Mouse (Mus musculus): Measurements from ENCODE around the gene Pip4k2a. TPM values are rescaled to one million over a fixed set of nuclear protein-coding genes. Genes with fewer than 3 reads are reported as not detected.
"Not testable (repeated sequence)": the region's sequence is repeated elsewhere in the genome, so short reads cannot be mapped to it uniquely, and the experiment has no call there.

Gene Pip4k2a
- polyA plus RNA-seq, 1 experiment from 2014 or later, result 7.5 TPM

DNA sequence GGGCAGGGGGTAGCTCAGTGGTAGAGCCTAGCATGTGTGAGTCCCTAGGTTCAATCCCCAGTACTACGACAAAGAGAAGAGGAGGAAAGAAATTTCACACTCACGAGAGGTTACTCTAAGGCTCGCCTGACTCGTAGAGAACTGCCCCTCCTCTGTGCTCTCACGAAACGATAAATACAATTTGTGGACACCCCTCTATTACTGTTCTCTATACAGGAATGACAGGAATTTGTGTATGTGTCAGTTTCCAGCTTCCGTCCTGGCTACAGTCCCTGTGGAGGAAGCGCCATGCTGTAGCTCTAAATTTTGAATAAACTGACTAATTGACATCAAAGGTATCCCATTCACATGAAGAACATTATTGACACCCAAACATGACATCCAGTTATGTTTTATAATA is 90.7 kb downstream of the Pip4k2a start:
- H3K27ac ChIP-seq, result no peak overlapping the region
- no peak overlapping the region for H3K4me2 ChIP-seq
- 71% methylated on average over 8 of the region's 8 CpGs for WGBS

DNA sequence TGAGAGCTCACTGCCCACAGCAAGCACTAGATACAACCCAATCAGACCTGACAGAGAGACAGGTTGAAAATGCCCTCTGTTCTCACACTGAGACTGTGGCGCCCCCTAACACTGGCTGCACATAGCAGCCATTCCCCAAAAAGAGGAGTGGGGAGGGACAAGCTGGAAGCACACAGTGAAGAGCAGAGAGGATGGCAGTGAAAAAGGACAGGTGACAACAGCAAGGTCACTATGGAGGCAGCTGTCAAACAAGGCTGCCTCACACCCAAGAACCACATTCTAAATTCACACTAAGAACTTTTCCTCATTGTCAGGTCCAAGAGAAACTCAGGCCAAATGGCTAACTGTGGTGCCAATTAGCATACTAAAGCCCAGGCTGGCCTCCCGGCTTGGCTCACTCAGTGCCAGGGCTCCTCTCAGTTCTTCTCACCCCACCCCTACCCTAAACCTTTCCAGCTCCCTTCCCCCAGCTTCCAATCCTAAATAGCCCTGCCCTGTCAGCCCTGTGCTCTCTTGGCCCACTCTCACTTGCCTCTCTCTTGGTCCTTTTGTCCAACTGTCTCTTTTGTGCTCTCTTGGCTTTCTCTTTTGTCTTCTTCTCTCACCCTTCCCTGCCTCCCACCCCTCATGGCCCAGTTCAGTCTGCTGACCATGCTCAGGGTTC is 91.4 kb downstream of the Pip4k2a start:
- Histone ChIP-seq H3K9me3 (no peaks in the 10 kb centered on the region), H3K4me2 (no peak overlapping the region), H3K27ac (no peak overlapping the region), H3K27me3 (0 out of 2 replicates have a peak, but pooled peaks cover 4% of the 10 kb centered on the region), H3K4me3 (no peak overlapping the region), H3K4me1 (no peaks in the 10 kb centered on the region), H3K36me3 (no peaks in the 10 kb centered on the region), H3K9ac (no peak overlapping the region)
- ATAC-seq (ENCODE audit: insufficient number of reproducible peaks, insufficient read depth, low FRiP score, low TSS enrichment, low read depth), result no peak
- 60% methylated on average over 2 of the region's 2 CpGs for WGBS

More for the DNA sequence above, 90.7 kb downstream of the Pip4k2a start:
- H3K9ac ChIP-seq, result no peak overlapping the region
- no peak overlapping the region for H3K4me3 ChIP-seq
- 0 out of 2 replicates have a peak, but pooled peaks cover 4% of the 10 kb centered on the region for H3K27me3 ChIP-seq
- H3K9me3 ChIP-seq, result no peaks in the 10 kb centered on the region
- no peaks in the 10 kb centered on the region for H3K4me1 ChIP-seq
- no peak for ATAC-seq (ENCODE audit: insufficient number of reproducible peaks, insufficient read depth, low FRiP score, low TSS enrichment, low read depth)
- H3K36me3 ChIP-seq, result no peaks in the 10 kb centered on the region

DNA sequence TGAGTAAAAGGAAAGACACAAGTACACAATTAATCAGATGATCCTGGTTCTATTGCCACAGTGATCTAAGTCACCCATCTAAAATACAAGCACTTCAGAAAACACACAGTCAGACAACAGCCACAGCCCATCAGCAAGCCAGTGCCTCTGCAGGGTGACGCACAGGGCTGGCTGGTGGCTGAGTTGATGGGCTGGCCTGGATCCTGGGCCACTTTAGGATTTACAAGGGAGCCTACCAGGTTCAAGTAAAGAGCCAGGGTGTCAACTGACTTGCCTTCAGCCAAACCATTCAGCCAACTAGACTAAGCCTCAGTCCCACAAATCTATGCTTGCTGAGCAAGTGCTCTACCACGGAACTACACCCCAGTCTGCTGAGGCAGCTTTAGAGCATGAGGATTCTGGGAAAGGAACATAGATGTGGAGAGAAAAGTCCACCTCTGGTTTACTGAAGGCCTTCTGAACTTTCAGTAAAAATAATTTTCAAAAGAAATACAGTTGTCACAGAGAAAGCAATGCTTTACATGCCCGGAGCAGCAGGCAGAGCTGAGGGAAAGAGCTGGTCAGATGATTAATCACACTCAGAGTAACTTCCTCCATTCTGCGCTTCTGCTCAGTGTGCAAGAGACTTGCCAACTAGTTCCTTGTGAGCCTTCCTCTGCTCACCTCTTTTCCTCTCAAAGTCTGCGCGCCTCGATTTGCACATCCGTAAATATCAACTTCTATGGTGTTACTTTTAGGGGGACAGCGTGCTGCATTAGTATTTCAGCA is 94.4 kb downstream of the Pip4k2a start:
- WGBS, result 89% methylated on average over 9 of the region's 9 CpGs
- ATAC-seq (ENCODE audit: insufficient number of reproducible peaks, insufficient read depth, low FRiP score, low TSS enrichment, low read depth), result no peak
- 0 out of 2 replicates have a peak, but pooled peaks cover 4% of the 10 kb centered on the region for H3K9me3 ChIP-seq
- H3K4me3 ChIP-seq, result no peak overlapping the region
- H3K36me3 ChIP-seq, result peaks cover 4% of the 10 kb centered on the region; the same call in 1 of the 2 replicates
- H3K27me3 ChIP-seq, result no peaks in the 10 kb centered on the region
- H3K9ac ChIP-seq, result no peak overlapping the region
- no peaks in the 10 kb centered on the region for H3K4me1 ChIP-seq
- no peak overlapping the region for H3K27ac ChIP-seq
- H3K4me2 ChIP-seq, result no peak overlapping the region

DNA sequence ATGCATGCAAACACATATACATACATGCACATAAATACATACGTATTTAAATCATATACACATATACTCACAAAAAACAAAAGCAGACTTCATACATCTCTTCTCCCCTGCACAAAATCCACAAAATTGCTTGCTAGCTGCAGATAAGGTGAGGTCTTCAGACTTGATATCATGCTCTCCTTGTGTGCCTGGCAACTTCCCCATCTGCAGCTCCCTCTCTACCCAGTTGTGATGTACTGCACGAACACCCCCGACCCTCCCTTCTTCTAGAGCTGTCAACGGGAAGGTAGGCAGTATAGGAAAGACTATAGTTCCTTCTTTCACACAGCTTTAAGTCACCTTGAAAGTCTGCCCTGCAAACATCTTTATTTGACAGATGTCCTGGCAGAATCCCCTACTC is 96.8 kb downstream of the Pip4k2a start:
- 90% methylated on average over 4 of the region's 4 CpGs for WGBS
- no peak for ATAC-seq (ENCODE audit: insufficient number of reproducible peaks, insufficient read depth, low FRiP score, low TSS enrichment, low read depth)
- no peaks in the 10 kb centered on the region for H3K27me3 ChIP-seq

DNA sequence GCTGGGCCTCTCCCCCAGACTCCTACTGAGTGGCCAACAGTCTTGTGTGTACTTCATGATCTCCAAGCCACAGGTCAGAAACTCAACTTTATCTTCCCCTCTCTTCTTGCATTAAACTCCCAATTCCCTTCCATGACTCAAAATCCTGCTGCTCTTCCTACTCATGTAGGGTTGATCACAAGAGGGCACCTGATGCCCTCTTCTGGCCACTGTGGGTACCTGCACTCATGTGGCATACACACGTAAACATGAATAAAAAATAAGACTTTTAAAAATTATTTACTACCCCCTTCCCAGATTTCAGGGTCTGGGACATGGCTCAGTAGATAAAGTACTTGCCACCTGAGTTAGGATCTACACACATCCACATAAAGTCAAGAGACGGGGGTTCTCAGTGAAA is 97.3 kb downstream of the Pip4k2a start:
- ATAC-seq (ENCODE audit: insufficient number of reproducible peaks, insufficient read depth, low FRiP score, low TSS enrichment, low read depth), result no peak
- H3K4me1 ChIP-seq, result peaks cover 9% of the 10 kb centered on the region; the same call in 1 of the 2 replicates
- peaks cover 4% of the 10 kb centered on the region; the same call in 1 of the 2 replicates for H3K36me3 ChIP-seq
- H3K27me3 ChIP-seq, result no peaks in the 10 kb centered on the region
- H3K4me3 ChIP-seq, result no peak overlapping the region
- H3K27ac ChIP-seq, result no peak overlapping the region
- no peak overlapping the region for H3K9ac ChIP-seq
- 97% methylated on average over 2 of the region's 2 CpGs for WGBS
- 0 out of 2 replicates have a peak, but pooled peaks cover 4% of the 10 kb centered on the region for H3K9me3 ChIP-seq
- H3K4me2 ChIP-seq, result no peak overlapping the region

More for the DNA sequence above, 96.8 kb downstream of the Pip4k2a start:
- peaks cover 9% of the 10 kb centered on the region; the same call in 1 of the 2 replicates for H3K4me1 ChIP-seq
- peaks cover 4% of the 10 kb centered on the region; the same call in 1 of the 2 replicates for H3K36me3 ChIP-seq
- H3K4me3 ChIP-seq, result no peak overlapping the region
- no peak overlapping the region for H3K9ac ChIP-seq
- 0 out of 2 replicates have a peak, but pooled peaks cover 4% of the 10 kb centered on the region for H3K9me3 ChIP-seq
- H3K27ac ChIP-seq, result no peak overlapping the region
- no peak overlapping the region for H3K4me2 ChIP-seq

DNA sequence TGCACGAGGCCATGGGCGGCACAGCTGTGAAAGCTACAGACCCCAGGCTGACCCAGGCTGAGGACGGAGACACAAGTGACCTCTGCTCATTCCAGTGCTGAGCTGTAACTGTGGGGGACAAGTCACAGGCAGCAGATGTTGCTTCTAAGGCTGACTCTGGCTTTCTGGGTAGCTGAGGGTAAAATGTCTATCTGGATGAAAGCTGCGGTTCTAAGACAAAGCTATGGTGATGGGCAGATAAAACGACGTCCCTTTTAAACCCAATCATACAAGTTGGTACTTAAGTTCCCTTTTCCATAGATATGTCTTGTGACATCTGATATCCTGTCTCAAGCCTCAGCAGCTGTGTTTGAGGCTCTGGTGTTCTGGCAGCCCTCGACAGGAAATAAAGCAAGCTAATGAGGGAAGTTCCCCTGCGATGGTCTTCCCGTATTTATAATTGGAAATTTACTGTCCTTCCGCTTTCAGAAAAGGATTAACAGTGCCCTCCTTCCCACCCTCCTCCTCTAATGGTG is 100.1 kb downstream of the Pip4k2a start:
- Histone ChIP-seq H3K9me3 (0 out of 2 replicates have a peak, but pooled peaks cover 4% of the 10 kb centered on the region), H3K27me3 (no peaks in the 10 kb centered on the region), H3K4me2 (no peak overlapping the region), H3K9ac (no peak overlapping the region), H3K36me3 (peaks cover 4% of the 10 kb centered on the region; the same call in 1 of the 2 replicates), H3K4me1 (peaks cover 9% of the 10 kb centered on the region; the same call in 1 of the 2 replicates), H3K4me3 (no peak overlapping the region), H3K27ac (0 out of 2 replicates have a peak overlapping the region, but pooled peaks have one; percentile 39)
- 22% methylated on average over 10 of the region's 10 CpGs for WGBS
- no peak for ATAC-seq (ENCODE audit: insufficient number of reproducible peaks, insufficient read depth, low FRiP score, low TSS enrichment, low read depth)

DNA sequence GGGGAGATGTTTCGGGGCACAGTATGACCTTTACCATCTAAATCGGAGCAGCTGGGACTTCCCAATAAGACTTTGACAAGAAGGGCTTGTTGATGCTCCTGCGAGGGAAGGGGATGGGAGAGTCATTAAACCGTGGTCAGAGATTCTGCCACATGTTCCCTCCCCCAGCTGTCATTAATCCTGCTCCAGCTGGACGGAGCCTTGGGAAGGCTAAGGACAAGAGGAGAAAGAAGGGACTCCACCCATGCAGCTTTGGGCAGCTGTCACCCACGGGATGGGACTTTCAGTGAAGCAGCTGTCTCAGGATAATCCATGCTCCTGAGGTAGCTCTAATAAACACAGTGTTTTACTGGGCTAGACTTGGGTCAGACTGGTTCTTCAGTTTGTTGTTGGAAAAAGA is 101.9 kb downstream of the Pip4k2a start:
- ATAC-seq (ENCODE audit: insufficient number of reproducible peaks, insufficient read depth, low FRiP score, low TSS enrichment, low read depth), result no peak
- H3K9ac ChIP-seq, result no peak overlapping the region
- 40% methylated on average over 6 of the region's 6 CpGs for WGBS
- H3K4me1 ChIP-seq, result peaks cover 9% of the 10 kb centered on the region; the same call in 1 of the 2 replicates
- no peaks in the 10 kb centered on the region for H3K27me3 ChIP-seq
- no peak overlapping the region for H3K4me3 ChIP-seq
- H3K27ac ChIP-seq, result no peak overlapping the region
- 0 out of 2 replicates have a peak, but pooled peaks cover 4% of the 10 kb centered on the region for H3K9me3 ChIP-seq
- H3K36me3 ChIP-seq, result peaks cover 4% of the 10 kb centered on the region; the same call in 1 of the 2 replicates
- H3K4me2 ChIP-seq, result no peak overlapping the region

DNA sequence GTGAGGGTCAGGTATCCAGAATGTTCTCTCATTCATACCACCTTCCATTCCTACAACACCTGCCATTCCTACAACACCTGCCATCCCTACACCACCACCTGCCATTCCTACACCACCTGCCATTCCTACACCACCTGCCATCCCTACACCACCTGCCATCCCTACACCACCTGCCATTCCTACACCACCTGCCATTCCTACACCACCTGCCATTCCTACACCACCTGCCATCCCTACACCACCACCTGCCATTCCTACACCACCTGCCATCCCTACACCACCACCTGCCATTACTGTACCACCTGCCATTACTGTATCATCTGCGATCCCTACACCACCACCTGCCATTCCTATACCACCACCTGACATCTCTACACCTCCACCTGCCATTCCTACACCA is 104.6 kb downstream of the Pip4k2a start:
- H3K4me3 ChIP-seq; H3K27ac ChIP-seq; ATAC-seq (ENCODE audit: insufficient number of reproducible peaks, insufficient read depth, low FRiP score, low TSS enrichment, low read depth); H3K4me2 ChIP-seq; H3K27me3 ChIP-seq; H3K9ac ChIP-seq; H3K36me3 ChIP-seq; H3K9me3 ChIP-seq: not testable (repeated sequence)
- WGBS, result 93% methylated on average over 1 of the region's 1 CpGs
- peaks cover 15% of the 10 kb centered on the region for H3K4me1 ChIP-seq

DNA sequence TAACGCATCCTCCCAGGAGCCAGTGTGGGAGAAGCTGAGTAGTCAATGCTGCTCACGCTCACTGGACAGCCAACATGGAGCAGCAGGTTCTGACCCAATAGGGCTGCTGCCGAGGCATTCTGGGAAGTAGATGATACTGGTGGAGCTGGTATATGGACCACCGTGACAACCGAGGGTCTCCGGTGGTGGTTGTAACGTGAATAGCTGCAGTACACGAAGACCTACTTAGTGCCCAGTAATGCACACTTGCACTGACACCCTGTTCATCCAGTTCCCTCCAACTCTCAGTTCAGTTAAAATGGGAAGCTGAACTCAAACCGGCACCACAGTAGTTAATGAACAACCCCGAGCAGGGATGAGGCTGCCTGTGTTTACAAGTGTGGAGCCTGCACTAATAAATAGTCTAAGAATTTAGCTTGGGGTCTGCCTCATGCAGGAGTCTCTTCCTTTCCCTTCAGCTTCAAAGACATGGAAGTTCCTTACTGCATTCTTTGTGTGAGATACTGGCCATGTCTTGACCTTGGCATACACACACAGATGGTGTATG is 105.9 kb downstream of the Pip4k2a start:
- Histone ChIP-seq H3K36me3 (no peaks in the 10 kb centered on the region), H3K27me3 (no peaks in the 10 kb centered on the region), H3K4me2 (no peak overlapping the region), H3K9ac (no peak overlapping the region), H3K4me3 (no peak overlapping the region), H3K4me1 (peaks cover 7% of the 10 kb centered on the region; the same call in 1 of the 2 replicates), H3K9me3 (no peaks in the 10 kb centered on the region), H3K27ac (no peak overlapping the region)
- WGBS, result 84% methylated on average over 10 of the region's 10 CpGs
- ATAC-seq (ENCODE audit: insufficient number of reproducible peaks, insufficient read depth, low FRiP score, low TSS enrichment, low read depth), result no peak

DNA sequence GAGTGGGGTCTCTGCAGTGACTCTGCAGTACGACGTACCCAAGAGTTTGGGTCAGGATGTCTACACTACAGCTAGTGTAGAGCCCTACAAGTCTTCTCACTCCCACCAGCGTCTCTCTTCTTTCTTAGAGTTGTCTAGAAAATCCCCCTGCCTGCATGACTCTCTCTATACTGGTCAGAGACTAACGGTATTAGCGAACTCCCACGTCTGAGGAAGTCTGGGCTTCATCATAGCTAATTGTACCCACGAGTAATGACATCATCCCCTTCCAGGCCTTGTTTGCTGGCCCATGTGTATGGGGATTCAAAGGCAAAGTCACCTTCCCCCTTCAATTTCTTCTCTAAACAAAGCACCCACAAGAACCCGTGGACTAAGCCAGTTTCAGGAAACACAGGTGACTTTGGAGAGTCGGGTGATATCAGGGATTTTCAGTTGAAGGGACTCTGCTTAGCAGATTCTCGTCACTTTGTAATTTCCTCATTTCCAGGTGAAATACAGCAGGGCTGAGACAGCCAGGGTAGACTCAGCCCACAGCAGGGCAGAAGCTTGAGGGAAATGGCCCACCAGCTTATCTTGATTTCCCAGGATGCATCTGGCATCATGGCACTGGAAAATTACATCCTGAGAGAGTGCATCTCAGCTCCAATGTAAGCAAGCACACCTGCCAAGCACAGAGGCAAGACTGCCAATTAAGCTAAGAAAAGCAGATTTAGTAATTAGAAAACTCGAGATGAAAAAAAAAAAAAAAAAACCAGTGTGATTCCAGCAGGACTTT is 107.5 kb downstream of the Pip4k2a start:
- Histone ChIP-seq H3K36me3 (no peaks in the 10 kb centered on the region), H3K9ac (no peak overlapping the region), H3K4me2 (no peak overlapping the region), H3K27me3 (no peaks in the 10 kb centered on the region), H3K4me3 (no peak overlapping the region), H3K27ac (no peak overlapping the region), H3K9me3 (no peaks in the 10 kb centered on the region), H3K4me1 (peaks cover 7% of the 10 kb centered on the region; the same call in 1 of the 2 replicates)
- WGBS, result 45% methylated on average over 11 of the region's 11 CpGs
- ATAC-seq (ENCODE audit: insufficient number of reproducible peaks, insufficient read depth, low FRiP score, low TSS enrichment, low read depth), result no peak; the same call in 1 of the 2 replicates

DNA sequence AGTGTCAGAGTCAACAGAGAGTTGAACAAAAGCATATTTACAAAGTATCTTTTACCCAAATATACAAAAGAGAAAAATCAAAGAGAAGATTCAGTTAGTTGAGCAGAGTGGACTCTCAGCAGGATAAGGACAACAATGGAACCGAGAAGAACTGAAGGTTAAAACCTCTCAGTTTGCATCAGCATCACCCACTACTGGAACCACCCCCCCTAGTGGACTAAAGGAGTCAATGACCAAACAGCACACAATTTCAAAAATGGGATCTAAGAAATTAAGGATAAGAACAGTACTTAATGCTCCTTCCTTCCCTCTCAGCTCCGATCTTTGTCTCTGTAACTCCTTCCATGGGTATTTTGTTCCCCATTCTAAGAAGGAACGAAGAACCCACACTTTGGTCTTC is 113.6 kb downstream of the Pip4k2a start:
- H3K4me3 ChIP-seq, result no peak overlapping the region
- H3K9me3 ChIP-seq, result no peaks in the 10 kb centered on the region
- no peaks in the 10 kb centered on the region for H3K27me3 ChIP-seq
- WGBS, result 83% methylated on average over 3 of the region's 3 CpGs
- no peak overlapping the region for H3K4me2 ChIP-seq
- H3K27ac ChIP-seq, result no peak overlapping the region
- no peak overlapping the region for H3K9ac ChIP-seq
- H3K4me1 ChIP-seq, result peaks cover 5% of the 10 kb centered on the region; the same call in 1 of the 2 replicates
- ATAC-seq (ENCODE audit: insufficient number of reproducible peaks, insufficient read depth, low FRiP score, low TSS enrichment, low read depth), result no peak
- peaks cover 5% of the 10 kb centered on the region; the same call in 1 of the 2 replicates for H3K36me3 ChIP-seq
